Mouse (Mus musculus): ENCODE data around the gene Ftcd. TPM values are rescaled to one million over a fixed set of nuclear protein-coding genes. Genes with fewer than 3 reads are reported as not detected.
A peak's percentile ranks its signal among the peaks of the same experiment; 100 is the strongest.

The Ftcd gene
- polyA plus RNA-seq, 1 experiment: not detected

GRCm38 (mm10) chr10:76627714-76628113 is 52.3 kb downstream of the Ftcd start:
- H3K79me2 ChIP-seq (ENCODE audit: control insufficient read depth, insufficient read depth): no peaks in the 10 kb centered on the region
- H3K4me2 ChIP-seq (ENCODE audit: low read depth): no peak overlapping the region
- H3ac ChIP-seq (ENCODE audit: control insufficient read depth, insufficient read length): no peak overlapping the region
- no peaks in the 10 kb centered on the region for H3K36me3 ChIP-seq (ENCODE audit: control insufficient read depth, insufficient read depth)
- TF ChIP-seq REST (IDR thresholded peaks at IDR 0.05; ENCODE audit: insufficient read depth, insufficient read length): no peak
- no peak for TF ChIP-seq CEBPB (IDR thresholded peaks at IDR 0.05; ENCODE audit: insufficient read depth, poor library complexity, severe bottlenecking)
- TF ChIP-seq MYOG (IDR thresholded peaks at IDR 0.05; ENCODE audit: control insufficient read depth in 1 of 3, insufficient read depth in 1 of 3, insufficient read length in 2 of 3, low read depth in 2 of 3): no peak
- no peak for TF ChIP-seq TCF12 (IDR thresholded peaks at IDR 0.05; ENCODE audit: insufficient read depth, poor library complexity, severe bottlenecking)
- TF ChIP-seq MYOD1 (IDR thresholded peaks at IDR 0.05; ENCODE audit: control insufficient read depth in 1 of 3, insufficient read length in 2 of 3, low read depth in 2 of 3): no peak
- no peak for TF ChIP-seq TCF3 (IDR thresholded peaks at IDR 0.05; ENCODE audit: insufficient read length, low read depth)
- TF ChIP-seq POLR2AphosphoS2 (IDR thresholded peaks at IDR 0.05; ENCODE audit: insufficient read length, low read depth): no peak
- H3K27me3 ChIP-seq (ENCODE audit: control insufficient read depth, insufficient read depth, insufficient read length): no peaks in the 10 kb centered on the region
- H3K4me3 ChIP-seq: no peak overlapping the region

DNA sequence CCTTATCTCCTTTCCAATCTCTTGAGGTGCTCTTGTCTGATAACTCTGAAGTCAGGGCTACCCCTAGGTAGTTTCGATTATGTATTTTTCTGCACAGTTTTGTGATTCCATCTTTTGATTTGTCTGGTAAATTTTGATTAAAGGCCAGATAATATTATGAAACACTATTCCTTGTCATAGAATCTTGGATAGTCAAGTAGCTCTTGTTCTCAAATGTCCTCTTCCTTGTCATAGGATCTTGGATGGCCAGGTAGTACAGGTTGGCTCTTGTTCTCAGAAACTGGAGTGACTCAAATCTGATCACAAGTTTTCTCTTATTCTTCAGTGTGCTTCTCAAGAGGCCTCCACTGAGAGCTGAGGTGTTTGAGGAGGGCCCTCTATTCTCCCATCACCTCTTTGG is 55.2 kb downstream of the Ftcd start:
- no peaks in the 10 kb centered on the region for H3K36me3 ChIP-seq (ENCODE audit: control insufficient read depth, insufficient read depth)
- H3K4me3 ChIP-seq: no peak overlapping the region

DNA sequence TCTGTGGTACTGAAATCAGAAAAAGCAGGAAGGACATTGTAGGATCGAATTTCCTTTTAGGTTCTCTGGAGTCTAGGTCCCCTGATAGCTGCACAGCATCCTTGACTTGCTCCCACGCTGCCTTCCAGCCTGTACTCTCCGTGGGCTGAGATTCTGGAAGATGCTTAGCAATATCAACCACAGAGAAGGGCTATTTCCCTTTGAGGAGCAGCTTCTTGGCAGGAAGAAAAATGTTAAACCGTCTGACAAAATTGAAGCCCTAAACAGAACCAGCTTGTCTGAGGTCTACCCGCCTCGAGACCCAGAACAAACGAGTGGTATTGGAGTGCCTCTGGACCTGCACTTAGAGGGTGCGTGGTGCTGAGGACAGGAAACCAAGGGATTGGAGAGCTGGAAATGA is 57.2 kb downstream of the Ftcd start:
- Histone ChIP-seq H3K36me3 (ENCODE audit: control insufficient read depth, insufficient read depth) (no peaks in the 10 kb centered on the region), H3K4me3 (no peak overlapping the region), H3K4me2 (ENCODE audit: low read depth) (no peak overlapping the region), H3K79me2 (ENCODE audit: control insufficient read depth, insufficient read depth) (no peaks in the 10 kb centered on the region), H3ac (ENCODE audit: control insufficient read depth, insufficient read length) (no peak overlapping the region), H3K27me3 (ENCODE audit: control insufficient read depth, insufficient read depth, insufficient read length) (no peaks in the 10 kb centered on the region)
- no peak for TF ChIP-seq REST (IDR thresholded peaks at IDR 0.05; ENCODE audit: insufficient read depth, insufficient read length)
- no peak for TF ChIP-seq TCF3 (IDR thresholded peaks at IDR 0.05; ENCODE audit: insufficient read length, low read depth)
- TF ChIP-seq TCF12 (IDR thresholded peaks at IDR 0.05; ENCODE audit: insufficient read depth, poor library complexity, severe bottlenecking): no peak
- no peak for TF ChIP-seq E2F4 (IDR thresholded peaks at IDR 0.05; ENCODE audit: insufficient read depth)
- no peak for TF ChIP-seq MYOG (IDR thresholded peaks at IDR 0.05; ENCODE audit: control insufficient read depth in 1 of 3, insufficient read depth in 1 of 3, insufficient read length in 2 of 3, low read depth in 2 of 3)
- TF ChIP-seq CEBPB (IDR thresholded peaks at IDR 0.05; ENCODE audit: insufficient read depth, poor library complexity, severe bottlenecking): no peak
- TF ChIP-seq POLR2AphosphoS2 (IDR thresholded peaks at IDR 0.05; ENCODE audit: insufficient read length, low read depth): no peak
- no peak for TF ChIP-seq POLR2A (IDR thresholded peaks at IDR 0.05; ENCODE audit: insufficient read length, low read depth)
- TF ChIP-seq MYOD1 (IDR thresholded peaks at IDR 0.05; ENCODE audit: control insufficient read depth in 1 of 3, insufficient read length in 2 of 3, low read depth in 2 of 3): no peak
- TF ChIP-seq USF1 (IDR thresholded peaks at IDR 0.05; ENCODE audit: low read depth): no peak
- TF ChIP-seq MAX (IDR thresholded peaks at IDR 0.05; ENCODE audit: low read depth): no peak
- no peak for TF ChIP-seq SRF (IDR thresholded peaks at IDR 0.05; ENCODE audit: control insufficient read depth, insufficient read length, low read depth)

More for the DNA sequence above, 55.2 kb downstream of the Ftcd start:
- Histone ChIP-seq H3K79me2 (ENCODE audit: control insufficient read depth, insufficient read depth) (no peaks in the 10 kb centered on the region), H3K4me2 (ENCODE audit: low read depth) (no peak overlapping the region), H3K27me3 (ENCODE audit: control insufficient read depth, insufficient read depth, insufficient read length) (no peaks in the 10 kb centered on the region), H3ac (ENCODE audit: control insufficient read depth, insufficient read length) (no peak overlapping the region)
- no peak for TF ChIP-seq CEBPB (IDR thresholded peaks at IDR 0.05; ENCODE audit: insufficient read depth, poor library complexity, severe bottlenecking)
- TF ChIP-seq REST (IDR thresholded peaks at IDR 0.05; ENCODE audit: insufficient read depth, insufficient read length): no peak
- TF ChIP-seq MYOG (IDR thresholded peaks at IDR 0.05; ENCODE audit: control insufficient read depth in 1 of 3, insufficient read depth in 1 of 3, insufficient read length in 2 of 3, low read depth in 2 of 3): no peak
- no peak for TF ChIP-seq POLR2A (IDR thresholded peaks at IDR 0.05; ENCODE audit: insufficient read length, low read depth)
- no peak for TF ChIP-seq MYOD1 (IDR thresholded peaks at IDR 0.05; ENCODE audit: control insufficient read depth in 1 of 3, insufficient read length in 2 of 3, low read depth in 2 of 3)
- no peak for TF ChIP-seq MAX (IDR thresholded peaks at IDR 0.05; ENCODE audit: low read depth)
- no peak for TF ChIP-seq USF1 (IDR thresholded peaks at IDR 0.05; ENCODE audit: low read depth)

GRCm38 (mm10) chr10:76634094-76634571 is 58.7 kb downstream of the Ftcd start:
- H3K4me2 ChIP-seq (ENCODE audit: low read depth): peak overlapping the region; percentile 42
- no peaks in the 10 kb centered on the region for H3K27me3 ChIP-seq (ENCODE audit: control insufficient read depth, insufficient read depth, insufficient read length)
- H3K4me3 ChIP-seq: no peak overlapping the region
- no peak for TF ChIP-seq TCF3 (IDR thresholded peaks at IDR 0.05; ENCODE audit: insufficient read length, low read depth)
- TF ChIP-seq SRF (IDR thresholded peaks at IDR 0.05; ENCODE audit: control insufficient read depth, insufficient read length, low read depth): no peak
- TF ChIP-seq POLR2A (IDR thresholded peaks at IDR 0.05; ENCODE audit: insufficient read length, low read depth): no peak
- TF ChIP-seq TCF12 (IDR thresholded peaks at IDR 0.05; ENCODE audit: insufficient read depth, poor library complexity, severe bottlenecking): no peak
- TF ChIP-seq USF1 (IDR thresholded peaks at IDR 0.05; ENCODE audit: low read depth): no peak
- no peak for TF ChIP-seq MYOG (IDR thresholded peaks at IDR 0.05; ENCODE audit: control insufficient read depth in 1 of 3, insufficient read depth in 1 of 3, insufficient read length in 2 of 3, low read depth in 2 of 3)
- no peaks in the 10 kb centered on the region for H3K79me2 ChIP-seq (ENCODE audit: control insufficient read depth, insufficient read depth)
- no peaks in the 10 kb centered on the region for H3K36me3 ChIP-seq (ENCODE audit: control insufficient read depth, insufficient read depth)
- no peak overlapping the region for H3ac ChIP-seq (ENCODE audit: control insufficient read depth, insufficient read length)

- H3K27me3 ChIP-seq (ENCODE audit: control insufficient read depth, insufficient read depth, insufficient read length): no peaks in the 10 kb centered on the region
- H3K79me2 ChIP-seq (ENCODE audit: control insufficient read depth, insufficient read depth): no peaks in the 10 kb centered on the region
- no peak overlapping the region for H3K4me3 ChIP-seq
- H3ac ChIP-seq (ENCODE audit: control insufficient read depth, insufficient read length): no peak overlapping the region
- H3K4me2 ChIP-seq (ENCODE audit: low read depth): peak overlapping the region; percentile 42
- H3K36me3 ChIP-seq (ENCODE audit: control insufficient read depth, insufficient read depth): no peaks in the 10 kb centered on the region
- TF ChIP-seq POLR2A (IDR thresholded peaks at IDR 0.05; ENCODE audit: insufficient read length, low read depth) (no peak), REST (IDR thresholded peaks at IDR 0.05; ENCODE audit: insufficient read depth, insufficient read length) (no peak), USF1 (IDR thresholded peaks at IDR 0.05; ENCODE audit: low read depth) (no peak), MYOD1 (IDR thresholded peaks at IDR 0.05; ENCODE audit: control insufficient read depth in 1 of 3, insufficient read length in 2 of 3, low read depth in 2 of 3) (no peak)
Measured at GRCm38 (mm10) chr10:76634584-76634983, 59.1 kb downstream of the Ftcd start.
